ENCODE assay signal across 9 mouse cellular contexts in genomic region chr9:55067260-55067964, GRCm38 (mm10). TPM values are rescaled to one million over a fixed set of nuclear protein-coding genes. Genes with fewer than 3 reads are reported as not detected.
DNase-seq lines count a peak whose midpoint lies in the region; ATAC-seq lines count a peak whose summit lies in the region.
"Had no signal": no experiment of that assay in that cellular context is flagged by ENCODE, and none has a peak within 500 bp of the region (broad histone marks: within the 10 kb centered on the region; RNA-seq: fewer than 3 reads in every experiment).

No protein-coding gene starts in this region.

- ATAC-seq in midbrain, embryonic 11.5 days (ENCODE audit: low FRiP score): peak; percentile 90
- no peak for ATAC-seq in CD4-positive, CD25-positive, alpha-beta regulatory T cell, adult 4 months
- no peak for ATAC-seq in kidney, embryonic 15.5 days (replicated peaks; ENCODE audit: low FRiP score)

- WGBS in midbrain, embryonic 11.5 days: 16% methylated on average over 8 of the region's 8 CpGs
- WGBS in kidney, embryonic 15.5 days: 42% methylated on average over 8 of the region's 8 CpGs

- intact Hi-C loops in gastrocnemius, postnatal 36 days (cut with DNase I): no loop called here

- H3K4me1 ChIP-seq in midbrain, embryonic 11.5 days (ENCODE audit: control insufficient read depth, insufficient read depth, low read length): peaks cover 10% of the 10 kb centered on the region
- no peaks in the 10 kb centered on the region; the same call in 1 of the 2 replicates for H3K4me1 ChIP-seq in kidney, embryonic 15.5 days

- DNase-seq in adrenal gland, postnatal 25 days: peak; percentile 6
- peak; percentile 61 for DNase-seq in cerebellum, adult 9-10 months
- peak; percentile 73 for DNase-seq in forelimb bud, embryonic 11.5 days (ENCODE audit: low read depth, low spot score)
- peak; percentile 87 for DNase-seq in midbrain, embryonic 11.5 days (ENCODE audit: low spot score, missing footprints)
- no peak for DNase-seq in testis, postnatal 14 days (ENCODE audit: low spot score)
- DNase-seq in gastrocnemius, postnatal 36 days: no peak

- no peak overlapping the region for H3K4me3 ChIP-seq in midbrain, embryonic 11.5 days (ENCODE audit: low read depth, low read length)
- H3K4me3 ChIP-seq in kidney, embryonic 15.5 days (replicated peaks): no peak overlapping the region
- H3K4me3 ChIP-seq: limb, embryonic 15.5 days had no signal

- H3K9me3 ChIP-seq in midbrain, embryonic 11.5 days (ENCODE audit: control insufficient read depth, low read length): no peaks in the 10 kb centered on the region
- H3K9me3 ChIP-seq in kidney, embryonic 15.5 days (replicated peaks): no peaks in the 10 kb centered on the region
- H3K9me3 ChIP-seq: limb, embryonic 15.5 days had no signal

- no peaks in the 10 kb centered on the region for H3K36me3 ChIP-seq in midbrain, embryonic 11.5 days (ENCODE audit: control insufficient read depth, insufficient read depth, low read length)
- no peaks in the 10 kb centered on the region for H3K36me3 ChIP-seq in kidney, embryonic 15.5 days
- H3K36me3 ChIP-seq: limb, embryonic 15.5 days had no signal

- no peak overlapping the region; the same call in 1 of the 2 replicates for H3K4me2 ChIP-seq in midbrain, embryonic 11.5 days
- H3K4me2 ChIP-seq in kidney, embryonic 15.5 days: no peak overlapping the region
- H3K4me2 ChIP-seq: limb, embryonic 15.5 days had no signal

- H3K27me3 ChIP-seq in midbrain, embryonic 11.5 days (ENCODE audit: control insufficient read depth, insufficient read depth, low read length): no peaks in the 10 kb centered on the region
- H3K27me3 ChIP-seq in kidney, embryonic 15.5 days: no peaks in the 10 kb centered on the region
- H3K27me3 ChIP-seq: limb, embryonic 15.5 days had no signal

- no peak overlapping the region for H3K9ac ChIP-seq in midbrain, embryonic 11.5 days (ENCODE audit: low read length)
- no peak overlapping the region for H3K9ac ChIP-seq in kidney, embryonic 15.5 days
- H3K9ac ChIP-seq: limb, embryonic 15.5 days had no signal

- peak overlapping the region; percentile 32; the same call in 1 of the 2 replicates for H3K27ac ChIP-seq in midbrain, embryonic 11.5 days (ENCODE audit: low read depth, low read length)
- H3K27ac ChIP-seq in kidney, embryonic 15.5 days: no peak overlapping the region
- H3K27ac ChIP-seq: limb, embryonic 15.5 days had no signal

RNA-seq across cellular contexts. Expression of gene Chrnb4, which starts 18.8 kb away (rescaled TPM):
- total RNA-seq in adrenal gland, postnatal 25 days (2021): 5.9 and 6.2 TPM in 2 replicates
- 2.3 and 2.5 TPM in 2 replicates for polyA plus RNA-seq in midbrain, embryonic 11.5 days (2014; fragmentation: Nextera tagmentation; extraction: Ambion mirVana)
- polyA plus RNA-seq in CD4-positive, CD25-positive, alpha-beta regulatory T cell, adult 4 months (2017; shearing (Covaris generic)): not detected
- polyA plus RNA-seq in kidney, embryonic 15.5 days (2015; fragmentation: Nextera tagmentation; extraction: Ambion mirVana): 2.2 and 2.8 TPM in 2 replicates
- under 1 TPM in 1 of 2 experiments, not detected in 1; 0.08 TPM for total RNA-seq in gastrocnemius, postnatal 36 days (2021)

RNA-seq across cellular contexts. Expression of gene Chrna3, which starts 41.0 kb away (rescaled TPM):
- 7.4 and 11.2 TPM in 2 replicates for total RNA-seq in adrenal gland, postnatal 25 days (2021)
- 11.6 and 12.3 TPM in 2 replicates for polyA plus RNA-seq in midbrain, embryonic 11.5 days (2014; fragmentation: Nextera tagmentation; extraction: Ambion mirVana)
- not detected for polyA plus RNA-seq in CD4-positive, CD25-positive, alpha-beta regulatory T cell, adult 4 months (2017; shearing (Covaris generic))
- polyA plus RNA-seq in kidney, embryonic 15.5 days (2015; fragmentation: Nextera tagmentation; extraction: Ambion mirVana): 1.0 and 1.6 TPM in 2 replicates
- total RNA-seq in gastrocnemius, postnatal 36 days (2021): not detected

Comparison
In these comparisons a context has a peak if more than half of its experiments do, and no peak if none do; other contexts are left out.
1. DNase-seq: peak in adrenal gland, postnatal 25 days (single experiment), cerebellum, adult 9-10 months (single experiment), forelimb bud, embryonic 11.5 days (single experiment) and midbrain, embryonic 11.5 days (single experiment); none in testis, postnatal 14 days (single experiment) and gastrocnemius, postnatal 36 days (0 of 2).